Mouse (Mus musculus) layer of hippocampus, adult 18-20 months (tissue): ENCODE measurements around the gene Gm36210. TPM values are rescaled to one million over a fixed set of nuclear protein-coding genes. Genes with fewer than 3 reads are reported as not detected.
A peak's percentile ranks its signal among the peaks of the same experiment; 100 is the strongest.
"Not testable (repeated sequence)": the region's sequence is repeated elsewhere in the genome, so short reads cannot be mapped to it uniquely, and the experiment has no call there.

ENCODE experiments used
- DNase-seq, 2 experiments: peaks; one replicate each; pipeline ENCODE4 v3.0.0; 2022; ENCODE audit warnings: low spot score in 2 of 2
- total RNA-seq, 2 experiments: library from RNA; stranded (reverse); gene quantifications; 2 replicates each; pipeline ENCODE4 v1.2.3; 2021

Gene Gm36210
- total RNA-seq, 2 experiments from 2014 or later = 0.25 TPM; not detected in 1

- DNase-seq = no peak
Measured at GRCm38 (mm10) chr7:4898851-4899648, 7.3 kb downstream of the Gm36210 start.

DNA sequence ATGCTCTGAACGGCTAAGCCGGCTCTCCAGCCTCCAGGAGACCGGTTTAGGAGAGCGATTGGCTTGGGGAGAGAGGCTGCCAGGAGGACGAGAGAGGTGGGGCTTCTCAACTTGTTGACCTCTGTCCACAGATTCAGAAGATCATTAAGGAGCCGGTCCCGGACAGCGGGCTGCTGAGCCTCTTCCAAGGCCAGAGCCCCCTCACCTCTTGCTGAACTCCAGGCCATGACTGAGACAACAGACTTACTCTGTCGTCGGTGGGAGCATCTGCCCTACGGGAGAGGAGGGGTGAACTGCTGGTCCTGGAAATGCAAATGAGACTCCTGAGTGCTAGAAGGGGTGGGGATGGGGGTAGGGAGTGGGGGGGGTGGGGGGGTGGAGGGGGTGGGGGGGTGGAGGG is 11.1 kb downstream of the Gm36210 start:
- no peak for DNase-seq

DNA sequence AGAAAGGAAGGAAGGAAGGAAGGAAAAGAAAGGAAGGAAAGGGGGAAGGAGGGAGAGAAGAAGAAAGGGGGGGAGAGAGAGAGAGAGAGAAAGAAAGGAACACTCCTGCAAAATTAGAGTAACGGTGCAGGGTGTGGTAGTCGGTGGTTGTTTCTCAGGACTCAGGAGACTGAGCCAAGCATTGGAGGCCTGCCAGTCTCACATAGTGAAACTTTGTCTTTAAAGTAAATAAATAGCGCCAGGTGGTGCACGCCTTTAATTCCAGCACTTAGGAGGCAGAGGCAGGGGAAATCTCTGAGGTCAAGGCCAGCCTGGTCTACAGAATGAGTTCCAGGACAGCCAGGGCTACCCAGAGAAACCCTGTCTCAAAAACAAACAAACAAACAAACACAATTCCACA is 19.6 kb downstream of the Gm36210 start:
- DNase-seq = no peak

DNA sequence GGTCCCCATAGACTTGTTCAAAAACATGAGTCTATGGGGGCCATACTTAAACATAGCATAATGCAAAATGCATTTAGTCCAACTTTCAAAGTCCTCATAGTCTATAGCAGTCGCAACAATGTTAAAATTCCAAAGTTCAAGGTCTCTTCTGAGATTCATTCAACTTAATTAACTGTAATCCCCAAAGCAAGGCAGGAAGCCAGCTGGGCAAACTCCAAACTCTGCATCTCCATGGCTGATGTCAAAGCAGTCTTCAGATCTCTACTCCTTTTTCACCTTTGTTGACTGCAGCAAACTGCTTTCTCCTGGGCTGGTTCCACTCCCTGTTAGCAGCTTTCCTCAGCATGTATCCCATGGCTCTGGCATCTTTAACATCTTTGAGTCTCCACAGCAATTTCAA is 27.3 kb downstream of the Gm36210 start:
- DNase-seq = not testable (repeated sequence)

DNA sequence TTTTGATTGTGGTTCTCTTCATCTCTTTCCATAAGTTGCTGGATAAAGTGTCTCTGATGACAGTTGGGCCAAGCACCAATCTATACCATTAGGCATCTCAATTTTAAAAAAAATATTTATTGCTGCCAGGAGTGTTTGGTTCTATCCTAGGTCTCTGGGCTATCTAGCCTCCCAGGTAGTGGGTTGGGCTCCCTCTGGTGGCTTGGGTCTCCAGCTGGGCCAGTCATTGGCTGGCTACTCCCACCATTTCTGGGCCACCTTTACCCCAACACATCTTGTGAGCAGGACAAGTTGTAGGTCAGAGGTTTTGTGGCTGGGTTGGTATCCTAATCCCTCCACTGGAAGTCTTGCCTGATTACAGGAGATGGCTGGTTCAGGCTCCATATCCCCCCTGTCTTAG is 28.1 kb downstream of the Gm36210 start:
- DNase-seq = no peak

- DNase-seq = no peak
Measured at GRCm38 (mm10) chr7:4877226-4877625, 29.1 kb downstream of the Gm36210 start.

GRCm38 (mm10) chr7:4876753-4877221 is 29.5 kb downstream of the Gm36210 start, which contains the start of gene Isoc2a:
TSS of gene Isoc2a (plus strand) at chr7:4877153.
- peak; percentile 85 to 91 for DNase-seq

DNA sequence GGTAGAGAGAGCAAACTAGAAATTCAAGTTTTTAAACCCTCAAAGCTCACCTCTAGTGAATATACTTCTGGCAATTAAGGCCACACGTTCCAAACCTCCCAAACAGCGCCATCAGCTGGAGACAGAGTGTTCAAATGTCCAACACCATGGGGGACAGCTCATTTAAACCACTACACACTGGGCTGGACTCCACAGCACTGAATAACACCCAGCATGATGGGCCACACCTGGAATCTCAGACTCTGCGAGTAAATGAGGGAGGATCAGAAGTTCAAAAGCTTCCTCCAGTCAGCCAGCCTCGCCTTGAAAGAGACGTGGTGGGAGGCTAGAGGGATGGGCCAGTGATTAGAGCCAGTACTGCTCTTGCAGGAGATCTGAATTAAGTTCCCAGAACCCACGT is 36.2 kb downstream of the Gm36210 start, which contains the start of gene Isoc2b:
Gene Isoc2b, minus strand, starts transcription at position 126 of the 400 bp plus-strand sequence.
- no peak for DNase-seq

DNA sequence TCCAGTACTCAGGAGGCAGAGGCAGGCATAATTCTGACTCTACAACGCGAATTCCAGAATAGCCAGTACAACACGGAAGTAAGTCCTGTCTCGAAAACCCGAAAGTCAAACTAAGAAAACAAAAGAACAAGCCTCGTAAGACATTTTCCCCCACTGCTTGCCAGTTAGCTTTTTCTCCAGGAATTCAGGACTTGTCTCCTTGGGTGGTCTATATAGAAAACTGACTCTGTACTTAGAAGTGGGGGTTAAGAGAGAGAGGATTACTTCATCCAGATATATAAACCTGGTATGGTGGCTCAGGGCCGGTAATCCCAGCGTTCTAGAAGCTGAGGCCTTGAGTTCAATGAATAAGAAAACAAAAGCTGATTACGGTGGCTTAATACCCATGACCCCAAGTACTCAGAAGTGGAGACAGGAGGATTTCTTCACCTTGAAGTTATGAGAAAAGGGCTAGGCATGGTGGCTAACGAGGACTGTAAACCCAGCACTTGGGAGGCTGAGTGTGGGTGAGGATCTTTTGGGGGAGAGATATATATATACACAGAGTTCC is 39.6 kb downstream of the Gm36210 start:
- DNase-seq = no peak

DNA sequence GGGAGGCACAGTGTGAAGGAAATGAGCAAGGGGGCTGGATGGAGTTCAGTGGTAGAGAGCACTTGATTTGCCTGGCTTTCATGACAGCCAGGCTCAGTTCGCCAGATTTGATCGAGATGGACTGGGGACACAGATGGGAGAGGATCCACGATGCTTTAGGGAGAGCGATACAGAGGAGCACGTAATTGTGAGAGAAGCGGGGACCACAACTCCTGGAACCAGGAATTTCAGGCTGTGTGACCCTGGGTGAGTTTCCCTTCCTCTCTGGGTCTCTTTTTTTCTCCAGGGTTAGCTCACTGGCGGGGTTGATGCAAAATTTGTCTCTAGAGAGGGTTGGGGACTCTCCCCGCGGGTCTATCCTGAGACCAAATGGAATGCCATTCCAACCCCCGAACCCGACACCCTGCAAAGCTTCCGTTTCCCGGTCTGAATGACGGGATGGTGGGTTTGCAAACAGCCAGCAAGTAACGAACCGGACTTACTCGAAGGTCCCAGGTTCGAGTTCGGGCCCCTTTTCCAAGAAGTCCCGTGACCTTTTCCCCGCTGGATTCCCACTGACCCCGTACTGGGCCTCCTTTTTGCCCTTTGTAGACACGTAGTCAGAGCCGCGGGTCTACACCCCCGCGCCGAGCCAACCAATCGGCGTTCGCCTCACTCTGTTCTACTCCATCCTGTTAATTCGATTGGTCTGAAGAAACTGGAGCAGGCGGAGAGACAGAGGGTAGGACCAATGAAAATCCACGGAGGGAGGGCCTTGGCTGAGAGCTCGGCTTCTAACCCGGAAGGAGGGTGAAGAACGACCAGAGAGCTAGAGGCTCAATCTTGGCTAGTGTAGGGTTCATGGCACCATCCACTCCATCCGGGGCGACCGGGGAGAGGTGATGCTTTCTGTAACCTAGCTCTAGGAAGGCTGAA is 40.5 kb downstream of the Gm36210 start:
- DNase-seq = peak; percentile 96 to 98

DNA sequence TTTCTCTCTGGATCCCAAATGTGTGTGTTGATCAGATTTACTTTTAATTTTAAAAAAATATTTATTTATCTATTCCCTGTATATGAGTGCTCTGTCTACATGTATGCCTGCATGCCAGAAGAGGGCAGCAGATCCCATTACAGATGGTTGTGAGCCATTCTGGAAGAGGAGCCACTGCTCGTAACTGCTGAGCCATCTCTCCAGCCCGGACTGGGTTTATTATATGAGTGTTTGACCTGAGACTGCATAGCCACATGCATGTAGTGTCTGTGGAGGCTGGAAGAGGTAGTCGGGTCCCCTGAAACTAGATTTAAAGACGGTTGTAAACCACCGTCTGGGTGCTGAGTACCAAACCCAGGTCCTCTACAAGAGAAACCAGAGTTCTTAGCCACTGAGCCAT is 41.2 kb downstream of the Gm36210 start:
- DNase-seq = peak in 1 of 2 experiments; percentile 29

DNA sequence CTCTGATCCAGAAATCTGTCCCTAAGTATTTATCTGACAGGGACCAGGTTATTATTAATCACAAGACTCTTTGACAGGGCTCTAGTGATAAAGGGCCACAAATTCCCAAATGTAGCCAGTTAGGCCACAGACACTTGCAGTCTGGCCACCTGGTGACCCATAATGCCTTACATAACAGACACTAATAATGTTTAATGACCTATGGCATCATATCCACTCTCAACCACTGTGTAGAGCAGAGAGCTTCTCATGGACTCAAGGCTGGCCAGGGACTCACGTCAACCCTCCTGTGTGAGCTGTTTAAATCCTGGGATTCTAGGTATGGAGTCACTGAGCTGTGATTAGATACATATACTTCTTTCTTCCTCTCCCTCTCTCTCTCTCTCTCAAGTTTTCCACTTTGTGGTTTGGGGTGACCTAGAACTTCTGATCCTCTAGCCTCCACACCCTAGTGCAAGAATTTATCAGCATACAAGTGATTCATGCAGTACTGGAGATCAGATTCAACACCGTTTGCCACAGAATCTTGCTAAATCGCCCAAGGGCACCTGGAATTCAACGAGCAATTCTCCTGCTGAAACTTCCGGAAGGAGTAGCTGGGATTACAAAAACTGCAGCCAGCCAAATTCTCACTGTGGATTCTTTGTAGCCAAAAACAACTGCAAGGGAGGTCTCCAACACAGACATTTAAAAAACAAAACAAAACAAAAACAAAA is 42.0 kb downstream of the Gm36210 start:
- DNase-seq = no peak

DNA sequence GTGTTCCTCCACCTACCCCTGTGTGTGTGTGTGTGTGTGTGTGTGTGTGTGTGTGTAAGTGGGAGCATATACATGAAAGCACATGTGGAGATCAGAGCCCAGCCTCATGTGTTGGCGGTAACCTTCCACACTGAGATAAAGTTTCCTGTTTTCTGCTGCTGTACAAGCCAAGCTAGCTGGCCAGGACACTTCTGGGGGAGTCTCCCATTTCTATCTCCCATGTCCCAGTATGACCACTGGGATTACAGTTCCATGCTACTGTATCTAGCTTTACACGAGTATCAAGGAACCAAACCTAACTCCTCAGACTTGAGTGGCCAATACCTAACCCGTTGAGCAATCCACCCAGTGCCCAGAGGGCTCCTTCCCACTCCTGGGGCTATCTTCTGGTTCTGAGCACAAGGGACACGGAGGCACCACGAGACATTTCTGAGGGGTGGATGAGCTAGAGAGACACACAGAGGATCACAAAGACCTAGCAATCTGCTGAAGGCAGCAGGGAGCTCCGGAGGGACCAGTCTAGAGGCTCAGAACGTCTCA is 42.7 kb downstream of the Gm36210 start:
- no peak for DNase-seq

- DNase-seq = no peak
Measured at GRCm38 (mm10) chr7:4863041-4863440, 43.3 kb downstream of the Gm36210 start.

DNA sequence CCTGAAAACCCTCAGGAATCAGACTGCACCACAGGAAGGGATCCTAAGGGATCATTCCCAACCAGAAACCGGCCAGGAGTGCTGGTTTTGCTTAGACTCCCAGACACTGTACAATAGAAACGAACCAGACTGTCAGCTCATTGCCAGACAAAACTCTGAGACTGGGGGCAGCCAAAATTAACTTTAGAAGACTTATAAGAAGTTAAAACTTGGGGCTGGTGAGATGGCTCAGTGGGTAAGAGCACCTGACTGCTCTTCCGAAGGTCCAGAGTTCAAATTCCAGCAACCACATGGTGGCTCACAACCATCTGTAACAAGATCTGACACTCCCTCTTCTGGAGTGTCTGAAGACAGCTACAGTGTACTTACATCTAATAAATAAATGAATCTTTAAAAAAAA is 45.4 kb downstream of the Gm36210 start:
- DNase-seq = not testable (repeated sequence)

DNA sequence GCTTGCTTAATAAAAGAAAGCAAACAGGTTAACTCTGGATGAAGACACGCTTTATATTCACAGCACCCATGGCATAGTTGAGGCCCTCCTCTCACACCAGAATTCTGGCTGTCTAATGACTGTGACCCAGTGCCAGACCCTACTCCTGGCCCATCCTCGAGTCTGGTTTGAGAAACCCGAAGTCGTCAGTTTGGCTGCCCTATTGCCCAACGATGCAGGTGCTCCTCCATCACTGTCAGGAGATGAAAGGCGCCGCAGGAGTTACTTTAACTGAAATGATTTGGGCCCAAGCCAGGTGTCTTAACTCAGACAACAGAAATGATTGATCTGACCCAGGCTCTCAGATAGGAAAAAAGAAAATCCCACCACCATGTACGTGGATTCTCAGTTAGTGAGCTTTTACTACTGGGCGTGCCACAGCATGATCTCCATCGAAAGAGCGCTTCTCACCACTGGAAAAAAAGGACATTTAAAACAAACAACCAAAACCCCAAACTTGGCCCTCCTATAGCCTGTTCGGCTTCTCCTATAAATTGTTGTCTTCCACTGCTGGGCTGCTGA is 46.8 kb downstream of the Gm36210 start:
- DNase-seq = no peak

- no peak for DNase-seq
Measured at GRCm38 (mm10) chr7:4857321-4857720, 49.0 kb downstream of the Gm36210 start.

GRCm38 (mm10) chr7:4856508-4856907 is 49.8 kb downstream of the Gm36210 start:
- DNase-seq = no peak

DNA sequence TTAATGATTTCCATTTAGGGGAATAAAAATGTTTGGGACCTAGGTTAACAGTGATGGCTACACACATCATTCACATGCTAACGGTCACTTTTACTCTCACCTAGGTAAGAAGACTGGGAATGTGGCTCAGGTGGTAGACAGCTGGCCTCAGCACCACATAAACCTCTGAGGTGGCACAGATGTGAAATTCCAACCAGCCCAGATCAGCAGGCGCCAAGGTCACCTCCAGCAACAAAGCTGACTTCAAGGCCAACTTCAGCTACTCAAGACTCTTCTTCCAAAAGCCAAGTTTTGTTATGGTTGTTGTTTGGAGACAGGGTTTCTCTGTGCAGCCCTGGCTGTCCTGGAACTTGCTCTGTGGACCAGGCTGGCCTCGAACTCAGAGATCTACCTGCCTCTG is 52.7 kb downstream of the Gm36210 start:
- DNase-seq = no peak

GRCm38 (mm10) chr7:4851315-4851688 is 55.0 kb downstream of the Gm36210 start:
- DNase-seq = no peak
